Mouse (Mus musculus) kidney, embryonic 15.5 days (tissue): Measurements from ENCODE around the gene Lonrf2. TPM values are rescaled to one million over a fixed set of nuclear protein-coding genes. Genes with fewer than 3 reads are reported as not detected.

Experiments
- ATAC-seq: fragments of 200-750 bp; cut with Nextera tagmentation; replicated peaks from 2 replicates; pipeline ENCODE4 v1.8.0; 2017; ENCODE audit warnings: moderate TSS enrichment; ENCODE audit not compliant: low FRiP score
- H3K27ac ChIP-seq: fragments of 300-500 bp; sonication (generic); 2 replicates; pipeline ENCODE4 v1.5.1; 2015; ENCODE audit warnings: mild to moderate bottlenecking, inconsistent platforms
- H3K27me3 ChIP-seq: fragments of 300-500 bp; sonication (generic); 2 replicates; pipeline ENCODE4 v1.6.1; 2015; ENCODE audit warnings: inconsistent platforms
- H3K36me3 ChIP-seq: fragments of 300-500 bp; sonication (generic); 2 replicates; pipeline ENCODE4 v1.6.1; 2015; ENCODE audit warnings: inconsistent platforms
- H3K4me1 ChIP-seq: fragments of 300-500 bp; sonication (generic); 2 replicates; pipeline ENCODE4 v1.6.1; 2015; ENCODE audit warnings: inconsistent platforms
- H3K4me2 ChIP-seq: fragments of 300-500 bp; sonication (generic); 2 replicates; pipeline ENCODE4 v1.6.1; 2015; ENCODE audit warnings: moderate library complexity, mild to moderate bottlenecking, inconsistent platforms
- H3K4me3 ChIP-seq: fragments of 300-500 bp; sonication (generic); replicated peaks from 2 replicates; pipeline ENCODE4 v1.5.1; 2015; ENCODE audit warnings: mild to moderate bottlenecking, inconsistent platforms
- H3K9ac ChIP-seq: fragments of 300-500 bp; sonication (generic); 2 replicates; pipeline ENCODE4 v1.6.1; 2015; ENCODE audit warnings: mild to moderate bottlenecking, inconsistent platforms
- H3K9me3 ChIP-seq: fragments of 300-500 bp; sonication (generic); replicated peaks from 2 replicates; pipeline ENCODE4 v1.6.1; 2016; ENCODE audit warnings: inconsistent platforms
- WGBS: fragments of 180-500 bp; shearing (Covaris S2); methylation state at CpG from one replicate; pipeline ENCODE4 v1.1.7; 2015; ENCODE audit warnings: mixed read lengths; 5-methylcytosine and 5-hydroxymethylcytosine counted together
- polyA plus RNA-seq: library from polyadenylated mRNA; unstranded; fragments of >200 nt; fragmentation: Nextera tagmentation; extraction: Ambion mirVana; gene quantifications from 2 replicates; pipeline ENCODE4 v1.2.1, GENCODE M21; 2015

Gene Lonrf2
- polyA plus RNA-seq, 1 experiment from 2014 or later, result 1.7 TPM

- no peak for ATAC-seq
- no peak overlapping the region for H3K9ac ChIP-seq
- no peak overlapping the region for H3K27ac ChIP-seq
- peaks cover 4% of the 10 kb centered on the region; the same call in 1 of the 2 replicates for H3K36me3 ChIP-seq
- H3K4me1 ChIP-seq, result peaks cover 11% of the 10 kb centered on the region
- H3K9me3 ChIP-seq, result no peaks in the 10 kb centered on the region
- no peak overlapping the region for H3K4me3 ChIP-seq
- WGBS, result 32% methylated on average over 3 of the region's 3 CpGs
- peak overlapping the region; percentile 100 for H3K4me2 ChIP-seq
- peaks cover 41% of the 10 kb centered on the region for H3K27me3 ChIP-seq
Observed at GRCm38 (mm10) chr1:38834899-38835298, 1.6 kb downstream of the Lonrf2 start.

GRCm38 (mm10) chr1:38824926-38825325, 11.6 kb downstream of the Lonrf2 start:
- 90% methylated on average over 2 of the region's 2 CpGs for WGBS
- H3K4me1 ChIP-seq, result no peaks in the 10 kb centered on the region
- H3K9me3 ChIP-seq, result no peaks in the 10 kb centered on the region
- H3K36me3 ChIP-seq, result no peaks in the 10 kb centered on the region
- H3K27me3 ChIP-seq, result no peaks in the 10 kb centered on the region
- H3K4me2 ChIP-seq, result no peak overlapping the region
- no peak overlapping the region for H3K9ac ChIP-seq
- no peak for ATAC-seq
- no peak overlapping the region for H3K4me3 ChIP-seq
- H3K27ac ChIP-seq, result no peak overlapping the region

- ATAC-seq, result no peak
- Histone ChIP-seq H3K9ac (no peak overlapping the region), H3K9me3 (no peaks in the 10 kb centered on the region), H3K4me3 (no peak overlapping the region), H3K27me3 (no peaks in the 10 kb centered on the region), H3K27ac (no peak overlapping the region), H3K36me3 (no peaks in the 10 kb centered on the region), H3K4me1 (no peaks in the 10 kb centered on the region), H3K4me2 (no peak overlapping the region)
- WGBS, result 58% methylated on average over 2 of the region's 2 CpGs
Observed at GRCm38 (mm10) chr1:38823851-38824250, 12.7 kb downstream of the Lonrf2 start.

GRCm38 (mm10) chr1:38819691-38820090, 16.8 kb downstream of the Lonrf2 start:
- H3K4me1 ChIP-seq, result no peaks in the 10 kb centered on the region
- H3K9ac ChIP-seq, result no peak overlapping the region
- ATAC-seq, result no peak
- no peaks in the 10 kb centered on the region for H3K9me3 ChIP-seq
- no peak overlapping the region for H3K4me3 ChIP-seq
- H3K4me2 ChIP-seq, result no peak overlapping the region
- no peaks in the 10 kb centered on the region for H3K27me3 ChIP-seq
- H3K36me3 ChIP-seq, result no peaks in the 10 kb centered on the region
- no peak overlapping the region for H3K27ac ChIP-seq

GRCm38 (mm10) chr1:38817671-38818070, 18.8 kb downstream of the Lonrf2 start:
- H3K27ac ChIP-seq, result no peak overlapping the region
- H3K4me2 ChIP-seq, result no peak overlapping the region
- peaks cover 7% of the 10 kb centered on the region; the same call in 1 of the 2 replicates for H3K36me3 ChIP-seq
- H3K27me3 ChIP-seq, result no peaks in the 10 kb centered on the region
- 83% methylated on average over 3 of the region's 3 CpGs for WGBS
- no peak overlapping the region for H3K9ac ChIP-seq
- no peak overlapping the region for H3K4me3 ChIP-seq
- no peaks in the 10 kb centered on the region for H3K4me1 ChIP-seq
- no peak for ATAC-seq
- no peaks in the 10 kb centered on the region for H3K9me3 ChIP-seq

- Histone ChIP-seq H3K4me2 (no peak overlapping the region), H3K36me3 (peaks cover 9% of the 10 kb centered on the region; the same call in 1 of the 2 replicates), H3K9me3 (no peaks in the 10 kb centered on the region), H3K4me3 (no peak overlapping the region), H3K4me1 (no peaks in the 10 kb centered on the region), H3K27ac (no peak overlapping the region), H3K9ac (no peak overlapping the region), H3K27me3 (no peaks in the 10 kb centered on the region)
- 77% methylated on average over 9 of the region's 9 CpGs for WGBS
- ATAC-seq, result no peak
Observed at GRCm38 (mm10) chr1:38817268-38817667, 19.2 kb downstream of the Lonrf2 start.

- Histone ChIP-seq H3K9ac (no peak overlapping the region), H3K36me3 (peaks cover 16% of the 10 kb centered on the region; the same call in 1 of the 2 replicates), H3K27ac (no peak overlapping the region), H3K4me3 (no peak overlapping the region), H3K4me1 (no peaks in the 10 kb centered on the region), H3K4me2 (no peak overlapping the region), H3K27me3 (no peaks in the 10 kb centered on the region), H3K9me3 (no peaks in the 10 kb centered on the region)
- ATAC-seq, result no peak
- WGBS, result 60% methylated on average over 4 of the region's 4 CpGs
Observed at GRCm38 (mm10) chr1:38816306-38816705, 20.2 kb downstream of the Lonrf2 start.

- no peak overlapping the region for H3K4me3 ChIP-seq
- ATAC-seq, result no peak
- no peak overlapping the region for H3K4me2 ChIP-seq
- H3K27me3 ChIP-seq, result no peaks in the 10 kb centered on the region
- no peak overlapping the region for H3K27ac ChIP-seq
- H3K9me3 ChIP-seq, result no peaks in the 10 kb centered on the region
- no peak overlapping the region for H3K9ac ChIP-seq
- peaks cover 6% of the 10 kb centered on the region; the same call in 1 of the 2 replicates for H3K36me3 ChIP-seq
- H3K4me1 ChIP-seq, result no peaks in the 10 kb centered on the region
- 92% methylated on average over 4 of the region's 4 CpGs for WGBS
Observed at GRCm38 (mm10) chr1:38807121-38807520, 29.4 kb downstream of the Lonrf2 start.

- Histone ChIP-seq H3K4me1 (no peaks in the 10 kb centered on the region), H3K9me3 (no peaks in the 10 kb centered on the region), H3K27ac (no peak overlapping the region), H3K4me2 (no peak overlapping the region), H3K9ac (no peak overlapping the region), H3K4me3 (no peak overlapping the region), H3K27me3 (no peaks in the 10 kb centered on the region), H3K36me3 (no peaks in the 10 kb centered on the region)
- 78% methylated on average over 7 of the region's 7 CpGs for WGBS
- no peak for ATAC-seq
Observed at GRCm38 (mm10) chr1:38800402-38800801, 36.1 kb downstream of the Lonrf2 start.

GRCm38 (mm10) chr1:38799304-38799703, 37.2 kb downstream of the Lonrf2 start:
- 39% methylated on average over 3 of the region's 3 CpGs for WGBS
- Histone ChIP-seq H3K9me3 (no peaks in the 10 kb centered on the region), H3K27ac (no peak overlapping the region), H3K9ac (no peak overlapping the region), H3K4me3 (no peak overlapping the region), H3K27me3 (no peaks in the 10 kb centered on the region), H3K4me2 (no peak overlapping the region), H3K4me1 (no peaks in the 10 kb centered on the region), H3K36me3 (no peaks in the 10 kb centered on the region)
- ATAC-seq, result no peak

- Histone ChIP-seq H3K4me2 (no peak overlapping the region), H3K9me3 (no peaks in the 10 kb centered on the region), H3K36me3 (no peaks in the 10 kb centered on the region; the same call in 1 of the 2 replicates), H3K27ac (no peak overlapping the region), H3K9ac (no peak overlapping the region), H3K27me3 (no peaks in the 10 kb centered on the region), H3K4me1 (no peaks in the 10 kb centered on the region), H3K4me3 (no peak overlapping the region)
- WGBS, result 61% methylated on average over 6 of the region's 6 CpGs
- ATAC-seq, result no peak
Observed at GRCm38 (mm10) chr1:38796936-38797335, 39.6 kb downstream of the Lonrf2 start.

GRCm38 (mm10) chr1:38795496-38795895, 41.0 kb downstream of the Lonrf2 start:
- no peaks in the 10 kb centered on the region for H3K27me3 ChIP-seq
- ATAC-seq, result no peak
- H3K27ac ChIP-seq, result no peak overlapping the region
- no peak overlapping the region for H3K9ac ChIP-seq
- H3K9me3 ChIP-seq, result no peaks in the 10 kb centered on the region
- WGBS, result 63% methylated on average over 5 of the region's 5 CpGs
- no peaks in the 10 kb centered on the region; the same call in 1 of the 2 replicates for H3K36me3 ChIP-seq
- H3K4me2 ChIP-seq, result no peak overlapping the region
- no peaks in the 10 kb centered on the region for H3K4me1 ChIP-seq
- no peak overlapping the region for H3K4me3 ChIP-seq
